Mouse (Mus musculus) bone marrow, adult 2 months (tissue): ENCODE data around the gene Gsto1. TPM values are rescaled to one million over a fixed set of nuclear protein-coding genes. Genes with fewer than 3 reads are reported as not detected.

Experiments used
- H3K27ac ChIP-seq: fragments of 200-500 bp; 2 replicates; pipeline ENCODE4 v1.5.1; 2012; ENCODE audit warnings: low read depth, mild to moderate bottlenecking, control low read depth, inconsistent platforms, low read length; ENCODE audit not compliant: control insufficient read depth, poor library complexity, insufficient read depth
- H3K4me1 ChIP-seq: fragments of 200-500 bp; 2 replicates; pipeline ENCODE4 v1.6.1; 2011; ENCODE audit warnings: low read length; ENCODE audit not compliant: control insufficient read depth, insufficient read depth
- H3K4me3 ChIP-seq: fragments of 200-500 bp; replicated peaks from 2 replicates; pipeline ENCODE3; 2011; ENCODE audit warnings: mild to moderate bottlenecking, low read depth, low read length, control low read depth; ENCODE audit not compliant: control insufficient read depth
- CTCF ChIP-seq: fragments of 200-500 bp; IDR thresholded peaks from 2 replicates; pipeline ENCODE4 v1.5.1; 2011; ENCODE audit warnings: low read length, control low read depth; ENCODE audit not compliant: control insufficient read depth, insufficient read depth
- POLR2A ChIP-seq: fragments of 200-500 bp; IDR thresholded peaks from 2 replicates; pipeline ENCODE4 v1.6.1; 2011; ENCODE audit warnings: low read depth, mild to moderate bottlenecking, control low read depth, low read length, borderline replicate concordance; ENCODE audit not compliant: control insufficient read depth
- WGBS: fragments of 180-500 bp; shearing (Covaris S2); methylation state at CpG from one replicate; pipeline ENCODE4 v1.1.7; 2018; 5-methylcytosine and 5-hydroxymethylcytosine counted together
- polyA plus RNA-seq: library from polyadenylated mRNA; stranded (reverse); fragments of >200 nt; gene quantifications from 2 replicates; pipeline ENCODE4 v1.2.4, GENCODE M21; 2011; ENCODE audit warnings: low replicate concordance; ENCODE audit not compliant: missing spikeins, insufficient read depth, insufficient read length

The Gsto1 gene
- polyA plus RNA-seq, 1 experiment, result 34.2 TPM

- H3K4me3 ChIP-seq, result no peak overlapping the region
- 27% methylated on average over 11 of the region's 11 CpGs for WGBS
- peak; percentile 100 for TF ChIP-seq CTCF
- no peak for TF ChIP-seq POLR2A
- no peak overlapping the region for H3K27ac ChIP-seq
- peaks cover 5% of the 10 kb centered on the region for H3K4me1 ChIP-seq
Observed at GRCm38 (mm10) chr19:47882151-47882881, 27.5 kb downstream of the Gsto1 start.

GRCm38 (mm10) chr19:47882882-47883254 is 28.1 kb downstream of the Gsto1 start:
- WGBS, result 58% methylated on average over 9 of the region's 9 CpGs
- Histone ChIP-seq H3K4me3 (no peak overlapping the region), H3K4me1 (peaks cover 5% of the 10 kb centered on the region), H3K27ac (no peak overlapping the region)
- TF ChIP-seq POLR2A (no peak), CTCF (no peak)

- TF ChIP-seq CTCF, result no peak
- 53% methylated on average over 13 of the region's 13 CpGs for WGBS
Observed at GRCm38 (mm10) chr19:47884296-47885085, 29.7 kb downstream of the Gsto1 start.

GRCm38 (mm10) chr19:47885191-47885743 is 30.5 kb downstream of the Gsto1 start:
- H3K4me1 ChIP-seq, result peaks cover 5% of the 10 kb centered on the region
- no peak overlapping the region for H3K4me3 ChIP-seq
- 65% methylated on average over 7 of the region's 7 CpGs for WGBS
- no peak overlapping the region for H3K27ac ChIP-seq
- TF ChIP-seq CTCF (no peak), POLR2A (no peak)

More at GRCm38 (mm10) chr19:47884296-47885085, 29.7 kb downstream of the Gsto1 start:
- Histone ChIP-seq H3K27ac (no peak overlapping the region), H3K4me1 (peaks cover 5% of the 10 kb centered on the region), H3K4me3 (no peak overlapping the region)

GRCm38 (mm10) chr19:47885886-47886285 is 31.1 kb downstream of the Gsto1 start:
- WGBS, result 74% methylated on average over 11 of the region's 11 CpGs
- TF ChIP-seq CTCF (no peak), POLR2A (no peak)
- Histone ChIP-seq H3K27ac (no peak overlapping the region), H3K4me1 (peaks cover 6% of the 10 kb centered on the region), H3K4me3 (no peak overlapping the region)

GRCm38 (mm10) chr19:47886617-47887016 is 31.8 kb downstream of the Gsto1 start:
- Histone ChIP-seq H3K27ac (peak overlapping the region; percentile 49; the same call in 1 of the 2 replicates), H3K4me3 (no peak overlapping the region), H3K4me1 (peaks cover 10% of the 10 kb centered on the region)
- no peak for TF ChIP-seq POLR2A
- no peak for TF ChIP-seq CTCF
- 58% methylated on average over 7 of the region's 7 CpGs for WGBS

- Histone ChIP-seq H3K4me1 (peaks cover 10% of the 10 kb centered on the region), H3K4me3 (no peak overlapping the region), H3K27ac (peak overlapping the region; percentile 49)
- WGBS, result 31% methylated on average over 10 of the region's 10 CpGs
- TF ChIP-seq POLR2A, result no peak
- no peak for TF ChIP-seq CTCF
Observed at GRCm38 (mm10) chr19:47887417-47887816, 32.6 kb downstream of the Gsto1 start.

GRCm38 (mm10) chr19:47888037-47888436 is 33.3 kb downstream of the Gsto1 start:
- H3K27ac ChIP-seq, result peak overlapping the region; percentile 49
- H3K4me3 ChIP-seq, result no peak overlapping the region
- H3K4me1 ChIP-seq, result peaks cover 10% of the 10 kb centered on the region
- 57% methylated on average over 8 of the region's 8 CpGs for WGBS
- TF ChIP-seq CTCF, result no peak
